Mouse (Mus musculus) testis, adult 2 months (tissue): ENCODE results near the gene Ninj2.

Experiments used
- CTCF ChIP-seq: fragments of 200-500 bp; IDR thresholded peaks from 2 replicates; pipeline ENCODE4 v1.5.1; 2012; ENCODE audit warnings: low read depth, mild to moderate bottlenecking, inconsistent platforms, low read length, moderate library complexity; ENCODE audit not compliant: control insufficient read depth, insufficient read depth, insufficient replicate concordance
- POLR2A ChIP-seq: fragments of 200-500 bp; IDR thresholded peaks from 2 replicates; pipeline ENCODE4 v1.6.1; 2012; ENCODE audit warnings: low read depth, mild to moderate bottlenecking, inconsistent platforms, low read length, moderate library complexity; ENCODE audit not compliant: control insufficient read depth

DNA sequence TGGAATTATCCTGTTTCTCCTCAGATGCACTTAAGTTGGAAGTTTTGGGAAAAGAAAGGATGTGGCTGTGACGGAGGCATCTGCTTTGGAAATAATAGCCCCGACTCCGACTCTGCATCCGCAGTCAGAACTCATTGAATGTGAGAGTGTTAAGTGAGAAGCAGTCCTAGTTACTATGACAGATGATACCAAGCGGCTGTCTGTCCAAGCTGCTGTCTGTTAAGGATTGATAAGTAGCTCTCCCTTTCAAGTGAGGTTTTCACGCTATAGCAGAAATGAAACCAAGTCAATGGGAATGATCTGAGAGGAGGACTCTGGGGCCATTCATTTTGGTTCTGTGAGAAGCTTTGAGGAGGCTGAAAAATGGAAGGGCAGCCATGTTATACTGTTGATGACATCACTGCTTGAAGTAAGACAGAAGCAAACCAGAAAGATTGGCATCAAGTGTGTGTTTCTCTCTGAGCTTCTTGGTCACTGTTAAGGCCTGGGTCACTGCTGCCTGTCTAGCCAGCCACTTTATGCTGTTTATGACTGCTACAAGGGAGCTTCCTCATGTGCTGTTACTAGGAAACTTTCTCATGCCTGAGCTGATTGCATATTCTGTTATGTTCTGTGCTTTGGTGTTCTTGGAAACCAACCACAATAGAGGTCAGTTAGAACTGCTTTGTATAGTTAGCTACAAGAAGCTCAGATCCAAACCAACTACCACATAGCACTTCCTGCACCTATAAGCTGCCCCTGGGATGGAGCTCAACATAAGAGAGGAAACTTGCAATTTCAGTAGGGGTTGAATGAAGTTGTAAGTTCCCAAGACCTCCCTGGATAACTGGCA lies 16.3 kb upstream of the Ninj2 start:
- TF ChIP-seq CTCF (no peak), POLR2A (no peak)
